Mouse (Mus musculus): ENCODE measurements around the gene Gm10142. TPM values are rescaled to one million over a fixed set of nuclear protein-coding genes. Genes with fewer than 3 reads are reported as not detected.
"Not testable (repeated sequence)": the region's sequence is repeated elsewhere in the genome, so short reads cannot be mapped to it uniquely, and the experiment has no call there.

Gene Gm10142
- polyA plus RNA-seq, 2 experiments: not detected

DNA sequence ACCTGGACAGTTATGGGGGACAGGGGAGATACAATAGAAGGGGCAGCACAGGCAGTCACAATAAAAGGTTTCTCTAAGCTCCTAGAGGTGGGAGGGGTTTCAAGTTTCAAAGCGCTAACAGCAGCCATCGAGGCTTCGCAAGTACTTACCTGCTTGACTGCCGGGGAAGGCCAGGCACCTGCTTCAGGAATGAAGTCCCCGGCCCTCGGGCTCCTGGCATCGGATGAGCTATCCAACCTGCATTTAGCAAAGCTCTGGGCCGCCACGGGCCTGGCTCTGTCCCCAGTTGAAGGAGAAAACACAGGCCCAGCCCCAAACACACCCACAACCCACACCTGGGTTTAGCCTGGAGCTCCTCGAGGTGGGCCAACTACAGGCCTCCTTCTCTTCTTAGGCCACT, 28.6 kb upstream of the Gm10142 start:
- TF ChIP-seq POLR2A (IDR thresholded peaks at IDR 0.05; ENCODE audit: borderline replicate concordance, extremely low read depth, insufficient read depth, insufficient read length): no peak
- Histone ChIP-seq H3K4me1 (ENCODE audit: control insufficient read depth, insufficient read depth, low read length) (peaks cover 8% of the 10 kb centered on the region), H3K27ac (replicated peaks; ENCODE audit: low read depth, low read length) (no peak overlapping the region), H3K27me3 (ENCODE audit: control insufficient read depth, insufficient read depth, low read length) (peaks cover 29% of the 10 kb centered on the region), H3K4me2 (replicated peaks; ENCODE audit: low read depth, low read length, severe bottlenecking) (no peak overlapping the region), H3K9ac (ENCODE audit: low read depth, low read length, severe bottlenecking) (no peak overlapping the region), H3K9me3 (ENCODE audit: control insufficient read depth, low read length) (no peaks in the 10 kb centered on the region), H3K4me3 (replicated peaks; ENCODE audit: low read length) (no peak overlapping the region), H3K36me3 (ENCODE audit: control insufficient read depth, insufficient read depth, low read length) (no peaks in the 10 kb centered on the region)
- 14% methylated on average over 10 of the region's 10 CpGs for whole genome bisulfite sequencing
- no peak for DNase-seq (ENCODE audit: low spot score)
- no peak for ATAC-seq (ENCODE audit: low FRiP score, low read depth)

DNA sequence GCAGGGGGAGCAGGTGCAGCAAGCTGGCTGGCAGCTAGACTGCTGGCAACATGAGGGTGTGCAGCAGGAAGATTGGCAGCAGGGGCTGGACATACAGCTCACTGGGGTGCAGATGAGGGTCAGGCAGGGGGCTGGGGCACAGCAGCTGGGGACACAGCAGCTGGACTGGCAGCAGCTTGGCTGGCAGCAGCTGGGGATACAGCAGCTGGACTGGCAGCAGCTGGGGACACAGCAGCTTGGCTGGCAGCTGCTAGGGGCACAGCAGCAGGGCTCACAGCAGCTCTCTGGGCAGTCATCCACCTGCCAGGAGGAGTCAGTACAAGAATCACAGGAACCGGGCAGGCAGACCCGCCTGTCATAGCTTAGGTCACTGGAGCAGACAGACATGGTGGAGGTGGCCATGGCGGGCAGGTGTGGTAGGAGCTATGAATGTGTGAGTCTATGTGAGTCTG, 25.2 kb upstream of the Gm10142 start, which contains the start of gene Gm19402:
Gene Gm19402 (minus strand): TSS at position 402 of the 452 bp plus-strand sequence.
- not testable (repeated sequence) for H3K9me3 ChIP-seq (ENCODE audit: control insufficient read depth, low read length); ATAC-seq (ENCODE audit: low FRiP score, low read depth); H3K4me2 ChIP-seq (replicated peaks; ENCODE audit: low read depth, low read length, severe bottlenecking); H3K4me1 ChIP-seq (ENCODE audit: control insufficient read depth, insufficient read depth, low read length); H3K4me3 ChIP-seq (replicated peaks; ENCODE audit: low read length); H3K36me3 ChIP-seq (ENCODE audit: control insufficient read depth, insufficient read depth, low read length); DNase-seq (ENCODE audit: low spot score); H3K9ac ChIP-seq (ENCODE audit: low read depth, low read length, severe bottlenecking); H3K27ac ChIP-seq (replicated peaks; ENCODE audit: low read depth, low read length)
- 80% methylated on average over 3 of the region's 3 CpGs for WGBS
- H3K27me3 ChIP-seq (ENCODE audit: control insufficient read depth, insufficient read depth, low read length): peaks cover 25% of the 10 kb centered on the region

DNA sequence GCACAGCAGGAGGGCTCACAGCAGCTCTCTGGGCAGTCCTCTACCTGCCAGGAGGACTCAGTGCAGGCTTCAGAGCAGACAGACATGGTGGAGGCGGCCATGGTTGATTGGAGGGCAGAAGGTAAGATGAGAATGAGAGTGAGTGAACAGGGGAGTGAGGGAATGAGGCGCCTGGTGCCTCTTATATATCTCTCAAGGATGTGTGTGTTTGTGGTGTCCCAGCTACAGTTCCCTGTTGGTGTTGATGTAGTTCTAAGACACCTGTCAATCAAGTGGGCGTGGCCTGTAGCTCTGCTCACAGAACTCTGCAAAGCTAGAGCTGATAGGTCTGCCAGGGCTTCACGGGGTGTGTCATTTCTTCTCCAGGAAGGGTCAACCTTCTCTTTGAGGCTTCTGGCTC, 18.5 kb upstream of the Gm10142 start, which contains the start of gene Gm9508:
Gene Gm9508 (minus strand): TSS at position 101 of the 400 bp plus-strand sequence.
- TF ChIP-seq POLR2A (IDR thresholded peaks at IDR 0.05; ENCODE audit: borderline replicate concordance, extremely low read depth, insufficient read depth, insufficient read length): no peak
- ATAC-seq (ENCODE audit: low FRiP score, low read depth) (no peak), DNase-seq (ENCODE audit: low spot score) (no peak)
- Histone ChIP-seq H3K4me1 (ENCODE audit: control insufficient read depth, insufficient read depth, low read length) (0 out of 2 replicates have a peak, but pooled peaks cover 3% of the 10 kb centered on the region), H3K9me3 (ENCODE audit: control insufficient read depth, low read length) (no peaks in the 10 kb centered on the region), H3K27ac (replicated peaks; ENCODE audit: low read depth, low read length) (no peak within 1 kb of the TSS), H3K9ac (ENCODE audit: low read depth, low read length, severe bottlenecking) (no peak within 1 kb of the TSS), H3K4me2 (replicated peaks; ENCODE audit: low read depth, low read length, severe bottlenecking) (no peak within 1 kb of the TSS), H3K27me3 (ENCODE audit: control insufficient read depth, insufficient read depth, low read length) (no peaks in the 10 kb centered on the region), H3K36me3 (ENCODE audit: control insufficient read depth, insufficient read depth, low read length) (no peaks in the 10 kb centered on the region), H3K4me3 (replicated peaks; ENCODE audit: low read length) (no peak within 1 kb of the TSS)
- WGBS: 30% methylated on average over 4 of the region's 4 CpGs

DNA sequence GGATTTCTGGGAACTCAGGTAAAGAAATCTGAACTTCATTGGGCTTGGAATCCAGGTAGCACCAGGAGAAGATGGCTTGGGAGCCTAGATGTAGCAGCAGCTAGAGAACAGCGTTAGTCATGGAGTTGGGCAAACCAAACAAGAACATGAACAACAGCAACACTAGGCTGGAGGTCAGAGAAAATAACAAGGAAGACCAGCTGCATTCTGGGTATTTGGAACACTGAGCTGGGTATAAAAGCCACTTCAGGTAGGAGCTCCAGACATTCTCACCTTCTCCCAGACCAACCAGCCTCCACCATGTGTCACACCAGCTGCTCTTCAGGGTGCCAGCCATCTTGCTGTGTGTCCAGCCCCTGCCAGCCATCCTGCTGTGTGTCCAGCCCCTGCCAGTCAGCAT, 9.3 kb upstream of the Gm10142 start, which contains the start of gene Gm10272:
Gene Gm10272 (plus strand): TSS at position 301 of the 400 bp plus-strand sequence.
- no peak for ATAC-seq (ENCODE audit: low FRiP score, low read depth)
- DNase-seq (ENCODE audit: low spot score): no peak
- H3K4me3 ChIP-seq (replicated peaks; ENCODE audit: low read length): no peak within 1 kb of the TSS
- H3K4me1 ChIP-seq (ENCODE audit: control insufficient read depth, insufficient read depth, low read length): no peaks in the 10 kb centered on the region
- no peaks in the 10 kb centered on the region for H3K36me3 ChIP-seq (ENCODE audit: control insufficient read depth, insufficient read depth, low read length)
- H3K27me3 ChIP-seq (ENCODE audit: control insufficient read depth, insufficient read depth, low read length): no peaks in the 10 kb centered on the region
- no peak within 1 kb of the TSS for H3K9ac ChIP-seq (ENCODE audit: low read depth, low read length, severe bottlenecking)
- H3K4me2 ChIP-seq (replicated peaks; ENCODE audit: low read depth, low read length, severe bottlenecking): no peak within 1 kb of the TSS
- WGBS: 84% methylated on average over 1 of the region's 1 CpGs
- TF ChIP-seq POLR2A (IDR thresholded peaks at IDR 0.05; ENCODE audit: borderline replicate concordance, extremely low read depth, insufficient read depth, insufficient read length): no peak
- H3K9me3 ChIP-seq (ENCODE audit: control insufficient read depth, low read length): peaks cover 5% of the 10 kb centered on the region; the same call in 1 of the 2 replicates
- no peak within 1 kb of the TSS for H3K27ac ChIP-seq (replicated peaks; ENCODE audit: low read depth, low read length)

DNA sequence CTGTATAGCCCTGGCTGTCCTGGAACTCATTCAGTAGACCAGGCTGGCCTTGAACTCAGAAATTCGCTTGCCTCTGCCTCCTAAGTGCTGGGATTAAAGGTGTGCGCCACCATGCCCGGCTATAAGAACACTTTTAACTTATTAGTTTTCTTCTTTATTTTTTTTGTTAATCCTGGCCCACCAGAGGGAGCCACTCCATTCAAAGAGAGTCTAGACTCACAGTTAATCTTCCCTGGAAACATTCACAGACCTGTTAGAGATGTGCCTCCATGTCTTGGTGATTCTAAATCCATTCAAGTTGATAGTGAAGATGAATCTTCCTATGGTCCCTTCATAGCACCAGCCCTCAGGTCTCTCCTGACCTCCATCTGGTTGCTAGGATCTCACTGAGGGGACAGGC, 5.8 kb upstream of the Gm10142 start:
- Histone ChIP-seq H3K27me3 (ENCODE audit: control insufficient read depth, insufficient read depth, low read length) (no peaks in the 10 kb centered on the region), H3K4me2 (replicated peaks; ENCODE audit: low read depth, low read length, severe bottlenecking) (no peak overlapping the region), H3K9me3 (ENCODE audit: control insufficient read depth, low read length) (no peaks in the 10 kb centered on the region), H3K4me3 (replicated peaks; ENCODE audit: low read length) (no peak overlapping the region), H3K4me1 (ENCODE audit: control insufficient read depth, insufficient read depth, low read length) (no peaks in the 10 kb centered on the region), H3K27ac (replicated peaks; ENCODE audit: low read depth, low read length) (no peak overlapping the region), H3K9ac (ENCODE audit: low read depth, low read length, severe bottlenecking) (no peak overlapping the region), H3K36me3 (ENCODE audit: control insufficient read depth, insufficient read depth, low read length) (no peaks in the 10 kb centered on the region)
- DNase-seq (ENCODE audit: low spot score) (no peak), ATAC-seq (ENCODE audit: low FRiP score, low read depth) (no peak)
- no peak for TF ChIP-seq POLR2A (IDR thresholded peaks at IDR 0.05; ENCODE audit: borderline replicate concordance, extremely low read depth, insufficient read depth, insufficient read length)
- 73% methylated on average over 3 of the region's 3 CpGs for WGBS

DNA sequence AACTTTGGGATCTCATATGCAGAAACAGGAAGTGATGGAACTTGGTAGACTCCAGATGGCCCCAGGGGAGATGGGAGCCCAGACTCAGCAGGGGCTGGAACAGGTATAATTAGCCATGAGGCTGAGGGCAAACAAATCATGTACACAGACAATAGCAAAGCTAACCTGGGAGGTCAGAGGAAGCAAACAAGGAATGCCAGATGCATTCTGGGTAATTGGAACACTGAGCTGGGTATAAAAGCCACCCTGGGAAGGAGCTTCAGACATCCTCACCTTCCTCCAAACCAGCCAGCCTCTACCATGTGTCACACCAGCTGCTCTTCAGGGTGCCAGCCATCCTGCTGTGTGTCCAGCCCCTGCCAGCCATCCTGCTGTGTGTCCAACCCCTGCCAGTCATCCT, 4.5 kb upstream of the Gm10142 start, which contains the start of gene Gm10024:
Gene Gm10024 (plus strand): TSS at position 301 of the 400 bp plus-strand sequence.
- H3K4me2 ChIP-seq (replicated peaks; ENCODE audit: low read depth, low read length, severe bottlenecking); H3K4me3 ChIP-seq (replicated peaks; ENCODE audit: low read length); H3K4me1 ChIP-seq (ENCODE audit: control insufficient read depth, insufficient read depth, low read length); H3K9me3 ChIP-seq (ENCODE audit: control insufficient read depth, low read length); DNase-seq (ENCODE audit: low spot score); H3K27me3 ChIP-seq (ENCODE audit: control insufficient read depth, insufficient read depth, low read length); H3K27ac ChIP-seq (replicated peaks; ENCODE audit: low read depth, low read length); H3K9ac ChIP-seq (ENCODE audit: low read depth, low read length, severe bottlenecking); H3K36me3 ChIP-seq (ENCODE audit: control insufficient read depth, insufficient read depth, low read length); ATAC-seq (ENCODE audit: low FRiP score, low read depth): not testable (repeated sequence)
